Mouse (Mus musculus) cerebellum, adult 2 months (tissue): Measurements from ENCODE around the gene Homer2.

Experiments used
- CTCF ChIP-seq: fragments of 200-500 bp; IDR thresholded peaks from 2 replicates; pipeline ENCODE4 v1.5.1; 2011; ENCODE audit warnings: low read depth, mild to moderate bottlenecking, control low read depth, low read length, moderate library complexity, borderline replicate concordance; ENCODE audit not compliant: insufficient read depth
- POLR2A ChIP-seq: fragments of 200-500 bp; IDR thresholded peaks from 2 replicates; pipeline ENCODE4 v1.6.1; 2011; ENCODE audit warnings: low read length, control low read depth, borderline replicate concordance; ENCODE audit not compliant: insufficient read depth

GRCm38 (mm10) chr7:81641101-81641500 lies 66.2 kb downstream of the Homer2 start:
- no peak for TF ChIP-seq CTCF
- no peak for TF ChIP-seq POLR2A
